Mouse (Mus musculus) embryonic facial prominence, embryonic 10.5 days (tissue): ENCODE results near the gene Lmf2. TPM values are rescaled to one million over a fixed set of nuclear protein-coding genes. Genes with fewer than 3 reads are reported as not detected.

ENCODE experiments used
- DNase-seq: peaks from one replicate; pipeline ENCODE4 v3.0.0-alpha.2; 2017; ENCODE audit warnings: low spot score
- H3K27ac ChIP-seq: fragments of 300-500 bp; sonication (generic); replicated peaks from 2 replicates; pipeline ENCODE4 v1.5.1; 2016; ENCODE audit warnings: mild to moderate bottlenecking
- H3K27me3 ChIP-seq: fragments of 300-500 bp; sonication (generic); replicated peaks from 2 replicates; pipeline ENCODE4 v1.6.1; 2016; ENCODE audit warnings: low read depth, mild to moderate bottlenecking; ENCODE audit not compliant: poor library complexity, severe bottlenecking
- H3K36me3 ChIP-seq: fragments of 300-500 bp; sonication (generic); replicated peaks from 2 replicates; pipeline ENCODE4 v1.6.1; 2016; ENCODE audit warnings: mild to moderate bottlenecking, moderate library complexity
- H3K4me1 ChIP-seq: fragments of 300-500 bp; sonication (generic); 2 replicates; pipeline ENCODE4 v1.6.1; 2016
- H3K4me3 ChIP-seq: fragments of 300-500 bp; sonication (generic); 2 replicates; pipeline ENCODE4 v1.5.1; 2016; ENCODE audit warnings: mild to moderate bottlenecking, moderate library complexity
- H3K9me3 ChIP-seq: fragments of 300-500 bp; sonication (generic); 2 replicates; pipeline ENCODE4 v1.6.1; 2016; ENCODE audit warnings: mild to moderate bottlenecking
- WGBS: fragments of 180-500 bp; shearing (Covaris S2); methylation state at CpG from one replicate; pipeline ENCODE4 v1.1.7; 2016; 5-methylcytosine and 5-hydroxymethylcytosine counted together
- polyA plus RNA-seq: library from polyadenylated mRNA; unstranded; fragments of >200 nt; fragmentation: Nextera tagmentation; extraction: Ambion mirVana; gene quantifications from 2 replicates; pipeline ENCODE4 v1.2.1, GENCODE M21; 2016

Lmf2 gene
- polyA plus RNA-seq, 1 experiment from 2014 or later: 49.1 TPM

GRCm38 (mm10) chr15:89334774-89335537, 20.5 kb downstream of the Lmf2 start:
- no peak overlapping the region for H3K27ac ChIP-seq
- no peaks in the 10 kb centered on the region for H3K4me1 ChIP-seq
- H3K36me3 ChIP-seq: no peaks in the 10 kb centered on the region
- no peaks in the 10 kb centered on the region for H3K27me3 ChIP-seq
- 81% methylated on average over 17 of the region's 17 CpGs for WGBS
- no peak for DNase-seq
- no peaks in the 10 kb centered on the region for H3K9me3 ChIP-seq
- H3K4me3 ChIP-seq: no peak overlapping the region

DNA sequence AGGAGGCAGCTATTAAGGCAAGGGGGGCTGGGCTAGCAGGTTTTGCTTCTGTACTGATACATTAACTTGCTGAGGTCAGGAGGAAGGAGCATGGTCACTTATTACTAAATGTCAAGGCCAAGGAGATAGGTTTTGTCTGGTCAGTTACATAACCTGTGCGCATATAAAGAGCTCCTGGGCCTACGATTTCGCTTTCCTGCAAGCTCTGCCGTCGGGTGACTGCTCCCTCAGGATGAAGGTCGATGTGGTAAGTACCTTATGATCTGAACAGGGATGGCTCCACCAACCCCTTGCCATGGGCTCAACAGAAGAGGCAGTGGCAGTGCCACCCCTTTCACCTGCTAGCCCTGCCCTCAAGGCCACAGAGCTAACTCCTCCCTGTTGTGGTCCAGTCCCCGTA, 21.2 kb downstream of the Lmf2 start, which contains the start of gene Miox:
Miox (plus strand) TSS at position 128 of the 400 bp plus-strand sequence.
- H3K4me1 ChIP-seq: no peaks in the 10 kb centered on the region
- WGBS: 89% methylated on average over 7 of the region's 7 CpGs
- no peak within 1 kb of the TSS for H3K27ac ChIP-seq
- no peaks in the 10 kb centered on the region for H3K9me3 ChIP-seq
- DNase-seq: no peak
- H3K4me3 ChIP-seq: no peak within 1 kb of the TSS
- no peaks in the 10 kb centered on the region for H3K36me3 ChIP-seq
- no peaks in the 10 kb centered on the region for H3K27me3 ChIP-seq

DNA sequence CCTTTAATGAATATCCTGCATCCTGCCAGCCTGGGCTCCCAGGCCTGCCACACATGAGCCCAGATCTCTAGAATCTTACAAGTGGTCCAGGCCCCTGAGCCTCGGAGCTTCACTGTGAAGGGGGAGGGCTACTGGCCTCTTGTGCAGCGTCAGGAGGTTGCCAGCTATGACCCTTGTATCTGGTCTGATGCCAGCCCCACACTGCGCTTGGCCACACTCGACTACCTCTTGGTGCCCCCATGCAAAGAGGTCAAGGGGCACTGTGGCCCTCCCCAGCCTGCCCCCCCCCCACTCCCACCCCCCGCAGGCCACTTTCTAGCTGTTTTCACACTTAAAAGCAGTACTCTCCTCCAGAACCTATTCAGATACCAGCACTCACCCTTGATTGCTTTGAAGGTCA, 29.0 kb downstream of the Lmf2 start:
- WGBS: 69% methylated on average over 5 of the region's 5 CpGs
- Histone ChIP-seq H3K27me3 (peaks cover 28% of the 10 kb centered on the region), H3K4me3 (no peak overlapping the region), H3K9me3 (no peaks in the 10 kb centered on the region), H3K27ac (no peak overlapping the region), H3K4me1 (peaks cover 9% of the 10 kb centered on the region), H3K36me3 (no peaks in the 10 kb centered on the region)
- no peak for DNase-seq

DNA sequence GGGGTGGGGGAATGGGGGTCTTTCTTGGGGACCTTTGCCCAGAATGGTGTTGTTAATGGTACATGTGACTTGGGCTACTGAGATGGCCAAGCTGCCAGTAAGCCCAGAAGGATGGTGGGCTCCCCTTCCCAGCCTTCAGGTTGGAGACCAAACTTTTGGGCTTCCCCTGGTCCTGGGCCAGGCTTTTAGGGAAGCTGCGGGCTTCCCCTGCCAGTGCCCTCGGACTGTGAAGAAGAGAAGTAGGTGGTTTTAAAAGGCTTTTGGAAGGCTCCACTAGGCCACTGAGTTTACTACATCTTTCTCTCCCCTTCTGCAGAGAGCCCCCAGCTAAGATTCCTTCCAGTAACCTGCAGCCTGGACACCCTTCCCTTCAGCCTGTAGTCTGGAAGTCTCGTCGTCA, 31.8 kb downstream of the Lmf2 start:
- Histone ChIP-seq H3K9me3 (no peaks in the 10 kb centered on the region), H3K4me3 (no peak overlapping the region), H3K4me1 (peaks cover 9% of the 10 kb centered on the region), H3K27me3 (peaks cover 36% of the 10 kb centered on the region), H3K36me3 (no peaks in the 10 kb centered on the region), H3K27ac (no peak overlapping the region)
- no peak for DNase-seq
- 87% methylated on average over 4 of the region's 4 CpGs for WGBS

DNA sequence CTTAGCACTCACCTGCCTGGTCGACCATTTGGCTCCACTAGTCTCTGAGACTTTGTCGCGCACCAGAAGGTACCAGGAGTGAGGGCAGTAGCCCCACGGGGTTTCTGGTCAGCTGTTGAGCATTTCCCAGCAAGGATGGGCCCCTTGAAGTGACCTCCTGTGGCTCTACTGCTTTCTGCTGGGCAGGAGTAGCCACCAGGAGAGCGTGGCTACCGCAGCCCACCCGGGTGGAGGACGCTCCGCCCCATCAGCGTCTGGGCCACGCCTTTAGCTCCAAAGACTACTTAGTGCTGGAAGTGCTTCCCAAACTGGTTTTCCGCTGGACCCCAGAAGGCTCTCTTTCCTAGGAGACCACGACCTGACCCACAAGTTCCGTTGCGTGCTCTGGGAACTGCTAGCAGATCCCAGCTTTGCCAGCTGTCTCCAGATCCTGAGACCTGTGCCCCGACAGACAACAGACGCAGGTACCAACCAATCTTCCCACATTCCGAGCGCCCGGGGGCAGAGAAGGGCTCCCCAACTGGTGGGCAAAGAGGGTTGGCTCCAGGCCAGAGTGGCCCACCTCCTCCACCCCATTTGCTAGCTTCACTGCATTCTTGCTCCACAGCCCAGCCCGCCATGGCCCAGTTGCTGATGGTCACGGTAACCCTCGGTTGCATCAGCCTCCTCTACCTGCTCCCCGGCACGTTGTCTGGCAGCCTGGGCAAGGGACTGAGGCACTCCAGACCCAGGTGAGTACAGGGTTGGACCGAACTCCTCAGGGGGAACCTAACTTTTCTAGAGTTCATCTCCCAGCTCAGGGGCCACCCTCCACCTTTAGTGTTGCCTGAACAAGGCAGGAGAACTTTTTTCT, 32.6 kb downstream of the Lmf2 start, which contains the start of gene Adm2:
Adm2 (plus strand) TSS at position 51 of the 853 bp plus-strand sequence.
- no peaks in the 10 kb centered on the region for H3K9me3 ChIP-seq
- peak; percentile 28 for DNase-seq
- H3K4me3 ChIP-seq: peak within 1 kb of the TSS; percentile 44
- H3K27ac ChIP-seq: no peak within 1 kb of the TSS
- peaks cover 36% of the 10 kb centered on the region for H3K27me3 ChIP-seq
- peaks cover 9% of the 10 kb centered on the region for H3K4me1 ChIP-seq
- WGBS: 6% methylated on average over 26 of the region's 26 CpGs
- H3K36me3 ChIP-seq: no peaks in the 10 kb centered on the region

DNA sequence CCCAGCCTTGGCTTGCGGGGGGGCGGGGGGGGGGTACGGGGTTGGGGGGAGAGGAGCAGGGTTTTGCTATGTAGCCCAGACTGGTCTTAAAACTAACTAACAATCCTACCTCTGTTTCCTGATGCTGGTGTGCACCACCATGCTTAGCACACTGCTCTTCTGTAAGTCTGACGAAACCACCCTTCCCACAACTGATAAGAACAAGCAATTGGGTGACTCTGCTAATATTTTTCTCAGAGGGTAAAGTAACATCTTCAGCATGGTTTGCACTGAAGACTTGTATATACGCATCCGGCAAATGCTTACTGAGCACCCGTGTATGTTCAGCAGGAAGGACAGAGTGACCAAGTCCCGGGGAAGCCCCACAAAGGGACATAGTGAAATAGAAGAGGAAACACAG, 34.2 kb downstream of the Lmf2 start:
- no peak for DNase-seq
- Histone ChIP-seq H3K27ac (no peak overlapping the region), H3K27me3 (peaks cover 36% of the 10 kb centered on the region), H3K36me3 (no peaks in the 10 kb centered on the region), H3K9me3 (no peaks in the 10 kb centered on the region), H3K4me1 (peaks cover 9% of the 10 kb centered on the region), H3K4me3 (no peak overlapping the region)
- WGBS: 86% methylated on average over 8 of the region's 8 CpGs

DNA sequence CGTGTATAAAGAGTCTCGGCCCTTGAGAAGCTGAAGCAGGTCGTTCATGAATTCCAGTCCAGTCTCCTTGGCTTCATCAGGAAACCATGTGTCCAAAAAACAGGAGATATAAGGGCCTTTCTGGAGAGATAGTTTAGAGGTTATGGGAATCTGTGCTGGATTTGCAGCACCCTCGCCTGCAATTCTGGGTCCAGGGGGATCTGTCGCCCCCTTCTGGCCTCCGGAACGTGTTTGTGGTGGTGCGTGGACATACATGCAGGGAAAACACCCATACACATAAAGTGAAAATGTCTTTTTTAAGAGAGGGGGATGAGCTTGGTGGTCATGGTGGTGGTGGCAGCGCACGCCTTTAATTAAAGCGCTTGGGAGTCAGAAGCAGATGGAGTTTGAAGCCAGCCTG, 39.3 kb downstream of the Lmf2 start:
- Histone ChIP-seq H3K4me1 (peaks cover 24% of the 10 kb centered on the region), H3K36me3 (no peaks in the 10 kb centered on the region), H3K27ac (no peak overlapping the region), H3K9me3 (no peaks in the 10 kb centered on the region), H3K27me3 (0 out of 2 replicates have a peak, but pooled peaks cover 6% of the 10 kb centered on the region), H3K4me3 (peak overlapping the region; percentile 98; the same call in 1 of the 2 replicates)
- peak; percentile 43 for DNase-seq
- 62% methylated on average over 11 of the region's 11 CpGs for WGBS

DNA sequence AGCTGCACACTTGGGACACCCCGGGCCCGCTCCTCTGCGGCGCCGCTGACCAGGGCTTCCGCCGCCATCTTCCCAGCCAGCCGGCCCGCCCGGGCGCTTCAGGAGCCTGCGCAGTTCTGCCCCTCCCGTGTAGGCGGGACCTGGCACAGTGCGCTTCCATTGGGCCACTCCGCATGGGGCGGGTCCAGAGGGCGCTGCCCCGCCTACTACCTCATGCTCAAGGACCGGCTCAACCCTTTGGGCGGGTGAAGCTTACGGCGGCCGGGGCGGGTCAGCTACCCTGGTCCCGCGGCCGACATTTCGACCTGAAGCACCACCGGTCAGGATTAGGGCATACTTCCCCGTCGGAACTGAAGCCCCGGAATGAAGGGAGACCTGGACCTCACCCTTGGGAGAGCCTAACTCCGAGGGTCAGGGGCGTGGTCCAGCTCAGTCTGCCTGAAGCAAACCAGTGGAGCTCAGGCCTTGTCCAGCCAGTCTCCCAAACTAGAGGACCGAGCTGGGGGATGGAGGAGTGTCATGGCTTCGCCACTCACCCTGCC, 40.2 kb downstream of the Lmf2 start, which contains the start of gene Sbf1:
Sbf1 (minus strand) TSS at position 122 of the 542 bp plus-strand sequence.
- Histone ChIP-seq H3K27me3 (no peaks in the 10 kb centered on the region), H3K9me3 (no peaks in the 10 kb centered on the region), H3K4me1 (peaks cover 27% of the 10 kb centered on the region), H3K4me3 (peak within 1 kb of the TSS; percentile 98), H3K27ac (peak within 1 kb of the TSS; percentile 88), H3K36me3 (no peaks in the 10 kb centered on the region)
- peak; percentile 98 for DNase-seq
- under 1% methylated on average over 37 of the region's 37 CpGs for whole genome bisulfite sequencing

DNA sequence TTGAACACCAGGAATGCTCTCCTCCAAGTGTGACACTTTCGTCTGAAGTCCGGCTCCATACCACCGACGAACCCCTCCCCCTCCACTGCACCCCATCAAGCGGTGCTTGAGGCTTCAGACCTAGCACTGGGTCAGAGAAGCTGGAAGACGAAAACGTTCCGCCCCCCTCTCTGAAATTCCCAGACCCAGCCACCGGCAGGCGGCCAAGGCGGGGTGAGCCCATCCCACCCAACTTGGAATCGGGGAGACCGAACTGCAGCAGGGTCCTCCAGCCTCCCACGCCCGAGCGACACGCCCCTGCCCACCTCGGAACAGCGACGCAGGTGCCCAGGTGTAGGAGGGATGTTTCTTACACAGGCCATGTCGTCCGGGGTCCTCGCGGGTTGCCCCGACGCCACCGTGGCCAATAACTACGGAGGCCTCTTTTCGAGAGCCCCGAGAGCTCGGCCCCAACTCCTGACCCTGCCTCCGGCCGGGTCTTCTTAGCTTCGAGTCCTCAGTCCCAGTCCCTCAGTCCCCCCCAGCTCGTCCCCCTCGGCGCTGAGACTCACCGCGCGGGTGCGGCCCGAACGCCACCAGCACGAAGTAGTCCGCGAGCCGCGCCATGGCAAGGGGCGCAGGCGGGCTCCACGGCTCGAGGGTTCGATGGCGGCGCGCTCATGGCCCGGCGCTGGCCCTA, 40.8 kb downstream of the Lmf2 start:
- peak; percentile 50 for DNase-seq
- under 1% methylated on average over 58 of the region's 58 CpGs for WGBS
- Histone ChIP-seq H3K27ac (peak overlapping the region; percentile 88), H3K4me1 (peaks cover 32% of the 10 kb centered on the region), H3K4me3 (peak overlapping the region; percentile 98), H3K36me3 (no peaks in the 10 kb centered on the region), H3K9me3 (no peaks in the 10 kb centered on the region), H3K27me3 (no peaks in the 10 kb centered on the region)

- 34% methylated on average over 3 of the region's 3 CpGs for WGBS
- H3K36me3 ChIP-seq: no peaks in the 10 kb centered on the region
- H3K4me3 ChIP-seq: peak overlapping the region; percentile 98
- peak overlapping the region; percentile 88 for H3K27ac ChIP-seq
- no peak for DNase-seq
- no peaks in the 10 kb centered on the region for H3K9me3 ChIP-seq
- H3K27me3 ChIP-seq: no peaks in the 10 kb centered on the region
- H3K4me1 ChIP-seq: peaks cover 32% of the 10 kb centered on the region
Measured at GRCm38 (mm10) chr15:89314107-89314506, 41.4 kb downstream of the Lmf2 start.

GRCm38 (mm10) chr15:89313359-89313758, 42.1 kb downstream of the Lmf2 start:
- no peaks in the 10 kb centered on the region for H3K36me3 ChIP-seq
- no peak overlapping the region for H3K27ac ChIP-seq
- peak overlapping the region; percentile 98 for H3K4me3 ChIP-seq
- DNase-seq: no peak
- WGBS: 77% methylated on average over 4 of the region's 4 CpGs
- no peaks in the 10 kb centered on the region for H3K27me3 ChIP-seq
- H3K4me1 ChIP-seq: peaks cover 32% of the 10 kb centered on the region
- no peaks in the 10 kb centered on the region for H3K9me3 ChIP-seq

DNA sequence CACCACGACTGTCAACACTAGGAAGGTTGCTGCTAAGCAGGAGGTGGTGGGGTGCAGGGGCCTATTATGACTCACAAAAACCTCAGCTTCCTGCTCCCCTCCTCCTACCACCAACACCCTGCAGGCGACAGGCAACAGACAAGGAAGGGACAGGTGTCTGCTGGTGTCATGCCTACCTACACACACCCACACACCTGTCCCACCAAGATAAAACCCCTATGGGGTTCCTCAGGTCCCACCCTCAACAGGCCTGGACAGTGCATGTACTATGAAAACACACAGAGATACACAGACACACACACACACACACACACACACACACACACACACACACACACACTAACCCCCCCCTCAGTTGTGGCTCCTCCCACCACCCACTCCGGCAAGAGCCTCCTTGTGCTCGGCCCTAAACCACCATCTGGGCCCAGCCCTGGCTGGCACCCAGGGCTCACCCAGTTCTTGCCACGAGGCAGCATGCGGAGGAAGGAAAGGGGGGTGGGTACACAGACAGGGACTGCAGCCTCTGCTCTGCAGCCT, 45.4 kb downstream of the Lmf2 start:
- no peak overlapping the region for H3K27ac ChIP-seq
- no peak overlapping the region for H3K4me3 ChIP-seq
- H3K27me3 ChIP-seq: no peaks in the 10 kb centered on the region
- 78% methylated on average over 6 of the region's 6 CpGs for WGBS
- H3K4me1 ChIP-seq: peaks cover 32% of the 10 kb centered on the region
- peaks cover 30% of the 10 kb centered on the region for H3K36me3 ChIP-seq
- no peaks in the 10 kb centered on the region for H3K9me3 ChIP-seq
- no peak for DNase-seq
